Mouse (Mus musculus) T-cell, adult 2 months (primary cell): Measurements from ENCODE around the gene Susd2.

Experiments
- DNase-seq: peaks from one replicate; pipeline ENCODE4 v3.0.0; 2022; ENCODE audit warnings: low spot score

Susd2 gene

DNA sequence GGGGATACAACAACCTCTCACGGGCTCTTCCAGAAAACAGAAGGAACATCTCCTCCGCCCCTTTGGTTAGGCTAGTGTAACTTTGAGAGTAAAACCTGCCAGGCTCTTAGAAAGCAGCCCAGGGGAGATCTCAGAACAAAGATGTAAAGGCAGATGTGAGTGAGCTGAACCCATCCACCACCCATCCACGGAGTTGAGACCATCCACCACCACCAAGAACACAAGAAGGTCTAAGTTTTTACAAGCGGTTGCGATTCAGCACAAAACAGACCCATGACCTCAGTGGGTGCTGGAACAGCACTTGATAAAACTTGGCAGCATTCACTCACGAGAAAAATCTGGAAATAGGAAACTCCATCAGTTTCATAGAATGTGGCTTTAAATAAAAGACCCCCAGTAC is 17.9 kb downstream of the Susd2 start:
- no peak for DNase-seq

GRCm38 (mm10) chr10:75620818-75621217 is 23.0 kb downstream of the Susd2 start:
- no peak for DNase-seq

DNA sequence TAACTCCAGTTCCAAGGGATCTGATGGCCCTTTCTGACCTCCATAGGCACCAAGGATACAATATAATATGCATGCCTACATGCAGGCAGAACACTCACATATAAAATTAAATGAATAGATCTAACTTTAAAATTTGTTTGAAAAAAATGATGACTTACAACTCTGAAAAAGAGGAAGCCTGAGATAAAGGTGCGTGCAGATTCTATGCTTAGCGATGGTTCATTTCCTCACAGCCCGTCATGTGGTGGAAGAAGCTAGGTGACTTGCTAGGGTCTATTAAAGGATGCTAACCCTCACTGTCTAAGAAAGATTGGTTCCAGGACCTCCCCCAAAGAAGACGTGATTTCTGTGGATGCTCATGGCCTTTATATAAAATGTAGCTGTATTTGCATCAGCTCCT is 27.8 kb downstream of the Susd2 start:
- no peak for DNase-seq

- DNase-seq: no peak
Observed at GRCm38 (mm10) chr10:75610486-75610885, 33.3 kb downstream of the Susd2 start.

GRCm38 (mm10) chr10:75608975-75609374 is 34.8 kb downstream of the Susd2 start:
- DNase-seq: no peak

DNA sequence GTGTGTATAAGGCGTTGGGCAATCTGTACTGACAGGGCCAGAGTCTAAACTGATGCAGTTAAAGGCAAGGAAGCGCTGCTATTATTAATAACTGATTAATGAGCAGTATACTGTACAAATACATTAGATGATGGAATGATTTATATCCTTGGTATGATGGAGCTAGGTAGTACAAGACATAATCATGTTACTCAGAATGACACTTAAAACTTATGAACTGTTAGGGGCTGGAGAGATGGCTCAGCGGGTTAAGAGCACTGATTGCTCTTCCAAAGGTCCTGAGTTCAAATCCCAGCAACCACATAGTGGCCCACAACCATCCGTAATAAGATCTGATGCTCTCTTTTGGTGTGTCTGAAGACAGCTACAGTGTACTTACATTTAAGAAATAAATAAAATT is 36.6 kb downstream of the Susd2 start:
- no peak for DNase-seq

- DNase-seq: peak; percentile 40
Observed at GRCm38 (mm10) chr10:75605162-75605846, 38.5 kb downstream of the Susd2 start.

DNA sequence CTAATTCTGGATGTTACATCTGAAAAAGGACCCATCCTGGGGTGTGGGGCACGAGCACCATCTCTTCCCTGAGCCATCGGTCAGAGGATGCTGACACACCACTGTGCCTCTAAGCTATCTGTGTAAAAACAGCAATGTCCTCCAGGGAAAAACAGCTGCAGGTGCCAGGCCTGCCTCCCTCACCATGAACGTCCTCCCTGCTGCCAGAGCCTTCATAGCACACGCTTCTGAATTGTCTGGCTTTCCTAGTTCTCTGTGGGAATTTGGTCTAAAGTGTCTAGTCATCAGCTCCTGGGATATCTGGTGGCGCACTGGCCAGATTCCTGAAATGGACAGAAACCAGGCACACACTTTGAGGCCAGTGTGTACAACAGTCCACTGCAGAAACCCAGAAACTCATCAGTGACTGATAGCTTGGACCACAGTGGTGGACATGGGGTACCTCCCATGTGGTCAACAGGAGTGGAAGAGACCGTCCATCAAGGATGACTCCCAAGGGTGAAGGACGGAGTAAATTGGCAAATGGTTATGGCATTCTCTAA is 43.5 kb downstream of the Susd2 start:
- DNase-seq: no peak

DNA sequence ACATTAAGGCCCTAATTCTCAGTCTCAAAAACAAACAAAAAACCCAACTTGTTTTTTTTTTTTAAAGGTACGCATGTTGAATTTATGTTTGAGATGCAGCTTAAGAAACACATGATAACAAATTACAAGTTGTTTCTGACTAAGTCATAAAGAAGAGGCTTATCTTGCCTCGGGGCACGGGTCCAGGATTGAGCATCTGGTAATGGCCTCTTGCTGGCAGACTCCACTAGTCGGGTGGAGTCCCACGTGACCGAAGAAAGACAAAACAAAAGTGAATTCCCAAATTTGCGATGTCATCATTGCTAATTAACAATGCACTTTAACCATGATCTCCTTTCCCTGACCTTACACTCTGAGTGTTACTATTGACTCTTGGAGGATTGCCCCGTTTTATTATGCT is 47.8 kb downstream of the Susd2 start:
- DNase-seq: no peak

DNA sequence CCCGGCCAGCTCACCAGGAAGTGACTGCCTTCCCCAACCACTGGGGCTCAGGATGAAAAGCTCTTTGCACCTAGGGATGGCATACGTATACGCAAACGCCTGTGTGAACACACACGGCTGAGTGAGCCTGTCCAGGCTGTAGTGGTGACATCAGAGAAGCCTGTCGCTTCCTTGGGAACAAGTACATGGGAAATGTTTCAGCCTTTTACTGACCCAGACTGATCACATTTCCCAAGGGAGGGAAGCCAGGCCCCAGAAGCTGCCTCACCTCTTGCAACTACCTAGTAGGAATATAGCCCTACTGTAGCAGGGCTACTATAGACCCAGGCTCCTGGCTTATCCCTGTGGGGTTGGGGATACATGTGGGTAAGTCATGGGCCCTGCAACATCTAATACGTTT is 51.2 kb downstream of the Susd2 start:
- DNase-seq: no peak

GRCm38 (mm10) chr10:75591211-75591894 is 52.5 kb downstream of the Susd2 start:
- peak; percentile 96 for DNase-seq

- peak; percentile 39 for DNase-seq
Observed at GRCm38 (mm10) chr10:75589651-75590050, 54.2 kb downstream of the Susd2 start.

DNA sequence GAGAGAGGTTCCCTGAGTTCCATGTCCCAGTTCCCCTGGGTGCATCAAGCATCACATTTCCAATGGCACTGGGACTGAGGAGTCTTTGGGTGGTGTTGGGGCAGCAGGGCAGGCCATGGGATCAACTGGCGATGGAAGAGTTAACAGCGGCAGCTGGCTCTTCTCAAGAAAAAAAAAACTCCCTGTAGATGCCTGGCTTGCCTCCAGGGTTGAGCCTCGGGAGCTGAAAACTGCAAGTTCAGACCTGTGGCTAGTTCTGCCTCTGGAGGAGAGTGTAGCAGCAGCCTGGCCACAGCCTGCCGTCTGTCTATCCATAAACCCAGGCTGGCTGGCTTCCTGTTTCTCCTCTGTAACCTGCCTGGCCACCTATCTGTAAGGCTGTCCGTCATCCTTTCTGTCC is 54.7 kb downstream of the Susd2 start, which contains the start of gene Ggt5:
Gene Ggt5 (plus strand): TSS at position 212 of the 400 bp plus-strand sequence.
- DNase-seq: peak; percentile 13

GRCm38 (mm10) chr10:75588336-75588735 is 55.5 kb downstream of the Susd2 start:
- no peak for DNase-seq

DNA sequence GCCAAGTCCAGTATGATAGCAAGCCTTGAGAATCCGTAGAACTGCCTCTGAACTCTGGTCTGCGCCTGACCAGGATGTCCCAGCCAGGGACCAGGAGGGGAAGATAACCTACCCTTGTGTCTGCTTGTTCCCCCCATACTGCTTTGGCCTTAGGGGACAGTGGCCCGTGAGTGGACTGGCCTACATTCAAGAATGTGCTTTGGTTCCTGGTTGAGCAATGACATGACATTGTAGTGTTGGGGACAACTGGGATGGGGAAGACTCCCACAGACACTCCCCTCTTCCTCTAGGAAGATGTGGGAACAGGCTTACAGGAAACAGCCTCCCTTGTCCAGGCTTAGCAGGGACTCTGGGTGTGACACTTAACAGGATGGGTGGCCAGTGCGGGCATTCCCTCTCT is 56.0 kb downstream of the Susd2 start:
- no peak for DNase-seq
